Mouse (Mus musculus): ENCODE results near the gene Ppp1r1a. TPM values are rescaled to one million over a fixed set of nuclear protein-coding genes. Genes with fewer than 3 reads are reported as not detected.

Ppp1r1a gene
- polyA plus RNA-seq (2016; fragmentation: Nextera tagmentation; extraction: Ambion mirVana): 34.4 and 36.0 TPM in 2 replicates

GRCm38 (mm10) chr15:103537822-103538213 is at the start of gene Ppp1r1a:
TSS of gene Ppp1r1a (minus strand) at chr15:103538003.
- under 1% methylated on average over 36 of the region's 36 CpGs for WGBS
- DNase-seq (ENCODE audit: extremely low spot score, low spot score): peak; percentile 84
- H3K27me3 ChIP-seq (ENCODE audit: poor library complexity, severe bottlenecking): peaks cover 61% of the 10 kb centered on the region
- H3K4me1 ChIP-seq: peaks cover 50% of the 10 kb centered on the region
- H3K4me3 ChIP-seq: peak within 1 kb of the TSS; percentile 79
- H3K36me3 ChIP-seq (replicated peaks): no peaks in the 10 kb centered on the region
- H3K27ac ChIP-seq: peak within 1 kb of the TSS; percentile 87
- no peaks in the 10 kb centered on the region for H3K9me3 ChIP-seq

GRCm38 (mm10) chr15:103585876-103586275 is 48.1 kb upstream of the Ppp1r1a start:
- no peak overlapping the region for H3K27ac ChIP-seq
- 87% methylated on average over 2 of the region's 2 CpGs for WGBS
- no peaks in the 10 kb centered on the region for H3K4me1 ChIP-seq
- no peaks in the 10 kb centered on the region for H3K9me3 ChIP-seq
- no peak overlapping the region for H3K4me3 ChIP-seq
- no peak for DNase-seq (ENCODE audit: extremely low spot score, low spot score)
- H3K27me3 ChIP-seq (ENCODE audit: poor library complexity, severe bottlenecking): no peaks in the 10 kb centered on the region
- no peaks in the 10 kb centered on the region for H3K36me3 ChIP-seq (replicated peaks)

- H3K9me3 ChIP-seq: no peaks in the 10 kb centered on the region
- DNase-seq (ENCODE audit: extremely low spot score, low spot score): no peak
- H3K27me3 ChIP-seq (ENCODE audit: poor library complexity, severe bottlenecking): no peaks in the 10 kb centered on the region
- no peak within 1 kb of the TSS for H3K27ac ChIP-seq
- H3K4me3 ChIP-seq: no peak within 1 kb of the TSS
- no peaks in the 10 kb centered on the region for H3K36me3 ChIP-seq (replicated peaks)
- no peaks in the 10 kb centered on the region for H3K4me1 ChIP-seq
These were observed 27.2 kb upstream of the Ppp1r1a start, which contains the start of gene Glycam1 for GRCm38 (mm10) chr15:103564981-103565380. TSS of gene Glycam1 (minus strand) at chr15:103565081.

GRCm38 (mm10) chr15:103552096-103552690 is 14.4 kb upstream of the Ppp1r1a start:
- peak; percentile 17 for DNase-seq (ENCODE audit: extremely low spot score, low spot score)
- no peak overlapping the region for H3K27ac ChIP-seq
- H3K4me3 ChIP-seq: no peak overlapping the region
- WGBS: 44% methylated on average over 3 of the region's 3 CpGs
- H3K36me3 ChIP-seq (replicated peaks): no peaks in the 10 kb centered on the region
- H3K9me3 ChIP-seq: no peaks in the 10 kb centered on the region
- no peaks in the 10 kb centered on the region for H3K27me3 ChIP-seq (ENCODE audit: poor library complexity, severe bottlenecking)
- H3K4me1 ChIP-seq: no peaks in the 10 kb centered on the region

GRCm38 (mm10) chr15:103551053-103551452 is 13.2 kb upstream of the Ppp1r1a start:
- Histone ChIP-seq H3K4me1 (no peaks in the 10 kb centered on the region), H3K27me3 (ENCODE audit: poor library complexity, severe bottlenecking) (no peaks in the 10 kb centered on the region; the same call in 1 of the 2 replicates), H3K36me3 (replicated peaks) (no peaks in the 10 kb centered on the region), H3K9me3 (no peaks in the 10 kb centered on the region), H3K4me3 (no peak overlapping the region), H3K27ac (no peak overlapping the region)
- peak; percentile 12 for DNase-seq (ENCODE audit: extremely low spot score, low spot score)
- WGBS: 50% methylated on average over 1 of the region's 1 CpGs

GRCm38 (mm10) chr15:103549475-103549874 is 11.7 kb upstream of the Ppp1r1a start:
- no peak overlapping the region for H3K27ac ChIP-seq
- DNase-seq (ENCODE audit: extremely low spot score, low spot score): peak; percentile 6
- no peaks in the 10 kb centered on the region for H3K4me1 ChIP-seq
- H3K27me3 ChIP-seq (ENCODE audit: poor library complexity, severe bottlenecking): no peaks in the 10 kb centered on the region; the same call in 1 of the 2 replicates
- no peaks in the 10 kb centered on the region for H3K9me3 ChIP-seq
- no peak overlapping the region for H3K4me3 ChIP-seq
- H3K36me3 ChIP-seq (replicated peaks): no peaks in the 10 kb centered on the region
- WGBS: 91% methylated on average over 1 of the region's 1 CpGs

GRCm38 (mm10) chr15:103547983-103548382 is 10.2 kb upstream of the Ppp1r1a start:
- Histone ChIP-seq H3K9me3 (no peaks in the 10 kb centered on the region), H3K27me3 (ENCODE audit: poor library complexity, severe bottlenecking) (no peaks in the 10 kb centered on the region; the same call in 1 of the 2 replicates), H3K4me3 (no peak overlapping the region), H3K27ac (no peak overlapping the region), H3K4me1 (peaks cover 6% of the 10 kb centered on the region), H3K36me3 (replicated peaks) (no peaks in the 10 kb centered on the region)
- WGBS: 83% methylated on average over 3 of the region's 3 CpGs
- DNase-seq (ENCODE audit: extremely low spot score, low spot score): peak; percentile 12

GRCm38 (mm10) chr15:103542526-103542925 is 4.7 kb upstream of the Ppp1r1a start:
- Histone ChIP-seq H3K36me3 (replicated peaks) (no peaks in the 10 kb centered on the region), H3K27me3 (ENCODE audit: poor library complexity, severe bottlenecking) (peaks cover 34% of the 10 kb centered on the region), H3K4me3 (no peak overlapping the region), H3K4me1 (peaks cover 25% of the 10 kb centered on the region), H3K9me3 (no peaks in the 10 kb centered on the region), H3K27ac (no peak overlapping the region)
- DNase-seq (ENCODE audit: extremely low spot score, low spot score): no peak

- H3K4me3 ChIP-seq: no peak overlapping the region
- H3K27ac ChIP-seq: no peak overlapping the region
- H3K9me3 ChIP-seq: no peaks in the 10 kb centered on the region
- H3K36me3 ChIP-seq (replicated peaks): no peaks in the 10 kb centered on the region
- H3K4me1 ChIP-seq: peaks cover 38% of the 10 kb centered on the region
- H3K27me3 ChIP-seq (ENCODE audit: poor library complexity, severe bottlenecking): peaks cover 51% of the 10 kb centered on the region
- peak; percentile 13 for DNase-seq (ENCODE audit: extremely low spot score, low spot score)
- WGBS: 100% methylated on average over 1 of the region's 1 CpGs
These were observed 2.8 kb upstream of the Ppp1r1a start for GRCm38 (mm10) chr15:103540646-103541045.

GRCm38 (mm10) chr15:103539259-103539658 is 1.5 kb upstream of the Ppp1r1a start:
- Histone ChIP-seq H3K4me1 (peaks cover 52% of the 10 kb centered on the region), H3K27me3 (ENCODE audit: poor library complexity, severe bottlenecking) (peaks cover 61% of the 10 kb centered on the region), H3K27ac (no peak overlapping the region), H3K36me3 (replicated peaks) (no peaks in the 10 kb centered on the region), H3K4me3 (no peak overlapping the region), H3K9me3 (no peaks in the 10 kb centered on the region)
- 74% methylated on average over 2 of the region's 2 CpGs for WGBS
- DNase-seq (ENCODE audit: extremely low spot score, low spot score): peak; percentile 12

- peaks cover 50% of the 10 kb centered on the region for H3K4me1 ChIP-seq
- 0 out of 2 replicates have a peak, but pooled peaks cover under 1% of the 10 kb centered on the region for H3K36me3 ChIP-seq (replicated peaks)
- DNase-seq (ENCODE audit: extremely low spot score, low spot score): no peak
- WGBS: 1% methylated on average over 37 of the region's 37 CpGs
- H3K4me3 ChIP-seq: peak overlapping the region; percentile 79
- H3K9me3 ChIP-seq: no peaks in the 10 kb centered on the region
- peaks cover 61% of the 10 kb centered on the region for H3K27me3 ChIP-seq (ENCODE audit: poor library complexity, severe bottlenecking)
- peak overlapping the region; percentile 87 for H3K27ac ChIP-seq
These were observed 587 bp downstream of the Ppp1r1a start for GRCm38 (mm10) chr15:103537011-103537821.

- DNase-seq (ENCODE audit: extremely low spot score, low spot score): no peak
- Histone ChIP-seq H3K9me3 (no peaks in the 10 kb centered on the region), H3K27me3 (ENCODE audit: poor library complexity, severe bottlenecking) (peaks cover 61% of the 10 kb centered on the region), H3K36me3 (replicated peaks) (peaks cover 5% of the 10 kb centered on the region; the same call in 1 of the 2 replicates), H3K4me1 (peaks cover 50% of the 10 kb centered on the region), H3K27ac (peak overlapping the region; percentile 87; the same call in 1 of the 2 replicates), H3K4me3 (peak overlapping the region; percentile 79)
- 30% methylated on average over 2 of the region's 2 CpGs for WGBS
These were observed 1.3 kb downstream of the Ppp1r1a start for GRCm38 (mm10) chr15:103536456-103536855.

GRCm38 (mm10) chr15:103535786-103536185 is 2.0 kb downstream of the Ppp1r1a start:
- no peak for DNase-seq (ENCODE audit: extremely low spot score, low spot score)
- Histone ChIP-seq H3K4me1 (peaks cover 57% of the 10 kb centered on the region), H3K27me3 (ENCODE audit: poor library complexity, severe bottlenecking) (peaks cover 60% of the 10 kb centered on the region), H3K27ac (no peak overlapping the region), H3K9me3 (no peaks in the 10 kb centered on the region), H3K36me3 (replicated peaks) (peaks cover 5% of the 10 kb centered on the region; the same call in 1 of the 2 replicates), H3K4me3 (no peak overlapping the region)
- 60% methylated on average over 1 of the region's 1 CpGs for WGBS
